Mouse (Mus musculus): ENCODE results near the gene Mfsd11. TPM values are rescaled to one million over a fixed set of nuclear protein-coding genes. Genes with fewer than 3 reads are reported as not detected.
A peak's percentile ranks its signal among the peaks of the same experiment; 100 is the strongest.

The Mfsd11 gene
- polyA plus RNA-seq, 1 experiment from 2014 or later: 31.9 TPM

- peak overlapping the region; percentile 47 for H3K9ac ChIP-seq (ENCODE audit: low read length)
Observed at GRCm38 (mm10) chr11:116814884-116815415, 37.3 kb upstream of the Mfsd11 start.

GRCm38 (mm10) chr11:116816769-116817168 lies 35.5 kb upstream of the Mfsd11 start:
- no peaks in the 10 kb centered on the region for H3K9me3 ChIP-seq (ENCODE audit: control insufficient read depth, low read length)
- no peak overlapping the region for H3K27ac ChIP-seq (replicated peaks in 1 of 2; ENCODE audit: control insufficient read depth in 1 of 2, insufficient read depth in 1 of 2, low read depth in 2 of 2, low read length in 2 of 2)
- H3K9ac ChIP-seq (ENCODE audit: low read length): no peak overlapping the region
- peaks cover 52 to 70% of the 10 kb centered on the region in 2 experiments for H3K4me1 ChIP-seq (ENCODE audit: control insufficient read depth in 2 of 2, insufficient read depth in 2 of 2, low read length in 2 of 2)
- H3K36me3 ChIP-seq (ENCODE audit: control insufficient read depth, insufficient read depth, low read length): no peaks in the 10 kb centered on the region
- H3K27me3 ChIP-seq (ENCODE audit: control insufficient read depth, insufficient read depth, low read length): no peaks in the 10 kb centered on the region
- ATAC-seq (ENCODE audit: insufficient number of reproducible peaks, insufficient read depth, low FRiP score, low read depth): no peak
- WGBS: 53% methylated on average over 5 of the region's 5 CpGs
- H3K4me3 ChIP-seq (ENCODE audit: control insufficient read depth in 1 of 2, insufficient read depth in 1 of 2, low read depth in 1 of 2, low read length in 2 of 2): no peak overlapping the region
- H3K4me2 ChIP-seq (ENCODE audit: low read length): no peak overlapping the region

More at GRCm38 (mm10) chr11:116814884-116815415, 37.3 kb upstream of the Mfsd11 start:
- H3K4me2 ChIP-seq (ENCODE audit: low read length): peak overlapping the region; percentile 27; the same call in 1 of the 2 replicates
- peaks cover 41 to 63% of the 10 kb centered on the region in 2 experiments for H3K4me1 ChIP-seq (ENCODE audit: control insufficient read depth in 2 of 2, insufficient read depth in 2 of 2, low read length in 2 of 2)
- H3K36me3 ChIP-seq (ENCODE audit: control insufficient read depth, insufficient read depth, low read length): peaks cover 4% of the 10 kb centered on the region
- no peaks in the 10 kb centered on the region for H3K27me3 ChIP-seq (ENCODE audit: control insufficient read depth, insufficient read depth, low read length)
- H3K27ac ChIP-seq (replicated peaks in 1 of 2; ENCODE audit: control insufficient read depth in 1 of 2, insufficient read depth in 1 of 2, low read depth in 2 of 2, low read length in 2 of 2): peak overlapping the region; percentile 68 to 79
- no peak overlapping the region for H3K4me3 ChIP-seq (ENCODE audit: control insufficient read depth in 1 of 2, insufficient read depth in 1 of 2, low read depth in 1 of 2, low read length in 2 of 2)
- no peaks in the 10 kb centered on the region for H3K9me3 ChIP-seq (ENCODE audit: control insufficient read depth, low read length)
- 27% methylated on average over 7 of the region's 7 CpGs for WGBS
- ATAC-seq (ENCODE audit: insufficient number of reproducible peaks, insufficient read depth, low FRiP score, low read depth): no peak

- no peak for ATAC-seq (ENCODE audit: insufficient number of reproducible peaks, insufficient read depth, low FRiP score, low read depth)
- no peak overlapping the region for H3K9ac ChIP-seq (ENCODE audit: low read length)
- 94% methylated on average over 5 of the region's 5 CpGs for WGBS
- no peak overlapping the region for H3K4me2 ChIP-seq (ENCODE audit: low read length)
- H3K27me3 ChIP-seq (ENCODE audit: control insufficient read depth, insufficient read depth, low read length): no peaks in the 10 kb centered on the region
- peaks cover 59 to 71% of the 10 kb centered on the region in 2 experiments for H3K4me1 ChIP-seq (ENCODE audit: control insufficient read depth in 2 of 2, insufficient read depth in 2 of 2, low read length in 2 of 2)
- H3K36me3 ChIP-seq (ENCODE audit: control insufficient read depth, insufficient read depth, low read length): no peaks in the 10 kb centered on the region
- no peaks in the 10 kb centered on the region for H3K9me3 ChIP-seq (ENCODE audit: control insufficient read depth, low read length)
- H3K4me3 ChIP-seq (ENCODE audit: control insufficient read depth in 1 of 2, insufficient read depth in 1 of 2, low read depth in 1 of 2, low read length in 2 of 2): no peak overlapping the region
- no peak overlapping the region for H3K27ac ChIP-seq (replicated peaks in 1 of 2; ENCODE audit: control insufficient read depth in 1 of 2, insufficient read depth in 1 of 2, low read depth in 2 of 2, low read length in 2 of 2)
Observed at GRCm38 (mm10) chr11:116817567-116817966, 34.7 kb upstream of the Mfsd11 start.

- H3K36me3 ChIP-seq (ENCODE audit: control insufficient read depth, insufficient read depth, low read length): peaks cover 3% of the 10 kb centered on the region; the same call in 1 of the 2 replicates
- no peak overlapping the region for H3K4me3 ChIP-seq (ENCODE audit: control insufficient read depth in 1 of 2, insufficient read depth in 1 of 2, low read depth in 1 of 2, low read length in 2 of 2)
- no peak overlapping the region for H3K4me2 ChIP-seq (ENCODE audit: low read length)
- 0 out of 4 replicates have a peak overlapping the region, but pooled peaks of 1 of the 2 experiments have one; percentile 26 for H3K27ac ChIP-seq (replicated peaks in 1 of 2; ENCODE audit: control insufficient read depth in 1 of 2, insufficient read depth in 1 of 2, low read depth in 2 of 2, low read length in 2 of 2)
- no peaks in the 10 kb centered on the region for H3K27me3 ChIP-seq (ENCODE audit: control insufficient read depth, insufficient read depth, low read length)
- no peaks in the 10 kb centered on the region for H3K9me3 ChIP-seq (ENCODE audit: control insufficient read depth, low read length)
- WGBS: 55% methylated on average over 8 of the region's 8 CpGs
- peaks cover 49 to 63% of the 10 kb centered on the region in 2 experiments for H3K4me1 ChIP-seq (ENCODE audit: control insufficient read depth in 2 of 2, insufficient read depth in 2 of 2, low read length in 2 of 2)
- ATAC-seq (ENCODE audit: insufficient number of reproducible peaks, insufficient read depth, low FRiP score, low read depth): no peak
- H3K9ac ChIP-seq (ENCODE audit: low read length): 0 out of 2 replicates have a peak overlapping the region, but pooled peaks have one; percentile 28
Observed at GRCm38 (mm10) chr11:116818722-116819121, 33.5 kb upstream of the Mfsd11 start.

GRCm38 (mm10) chr11:116819932-116820593 lies 32.2 kb upstream of the Mfsd11 start:
- Histone ChIP-seq H3K9ac (ENCODE audit: low read length) (no peak overlapping the region), H3K9me3 (ENCODE audit: control insufficient read depth, low read length) (no peaks in the 10 kb centered on the region), H3K36me3 (ENCODE audit: control insufficient read depth, insufficient read depth, low read length) (peaks cover 3% of the 10 kb centered on the region; the same call in 1 of the 2 replicates), H3K4me2 (ENCODE audit: low read length) (no peak overlapping the region), H3K4me1 (ENCODE audit: control insufficient read depth in 2 of 2, insufficient read depth in 2 of 2, low read length in 2 of 2) (peaks cover 37 to 50% of the 10 kb centered on the region in 2 experiments), H3K4me3 (ENCODE audit: control insufficient read depth in 1 of 2, insufficient read depth in 1 of 2, low read depth in 1 of 2, low read length in 2 of 2) (no peak overlapping the region), H3K27me3 (ENCODE audit: control insufficient read depth, insufficient read depth, low read length) (no peaks in the 10 kb centered on the region), H3K27ac (replicated peaks in 1 of 2; ENCODE audit: control insufficient read depth in 1 of 2, insufficient read depth in 1 of 2, low read depth in 2 of 2, low read length in 2 of 2) (peak overlapping the region; percentile 89 to 91)
- ATAC-seq (ENCODE audit: insufficient number of reproducible peaks, insufficient read depth, low FRiP score, low read depth): no peak
- 77% methylated on average over 5 of the region's 5 CpGs for WGBS

GRCm38 (mm10) chr11:116821057-116821940 lies 30.9 kb upstream of the Mfsd11 start:
- H3K4me1 ChIP-seq (ENCODE audit: control insufficient read depth in 2 of 2, insufficient read depth in 2 of 2, low read length in 2 of 2): peaks cover 34 to 53% of the 10 kb centered on the region in 2 experiments
- 22% methylated on average over 13 of the region's 13 CpGs for WGBS
- no peaks in the 10 kb centered on the region for H3K9me3 ChIP-seq (ENCODE audit: control insufficient read depth, low read length)
- H3K9ac ChIP-seq (ENCODE audit: low read length): peak overlapping the region; percentile 52
- peak overlapping the region; percentile 89 to 91 for H3K27ac ChIP-seq (replicated peaks in 1 of 2; ENCODE audit: control insufficient read depth in 1 of 2, insufficient read depth in 1 of 2, low read depth in 2 of 2, low read length in 2 of 2)
- ATAC-seq (ENCODE audit: insufficient number of reproducible peaks, insufficient read depth, low FRiP score, low read depth): peak; percentile 57
- peak overlapping the region; percentile 47 for H3K4me2 ChIP-seq (ENCODE audit: low read length)
- peaks cover 3% of the 10 kb centered on the region; the same call in 1 of the 2 replicates for H3K36me3 ChIP-seq (ENCODE audit: control insufficient read depth, insufficient read depth, low read length)
- no peaks in the 10 kb centered on the region for H3K27me3 ChIP-seq (ENCODE audit: control insufficient read depth, insufficient read depth, low read length)
- peak overlapping the region; percentile 10 to 11; a peak in 3 of 4 replicates for H3K4me3 ChIP-seq (ENCODE audit: control insufficient read depth in 1 of 2, insufficient read depth in 1 of 2, low read depth in 1 of 2, low read length in 2 of 2)

GRCm38 (mm10) chr11:116822215-116822614 lies 30.0 kb upstream of the Mfsd11 start:
- peak overlapping the region; percentile 52; the same call in 1 of the 2 replicates for H3K9ac ChIP-seq (ENCODE audit: low read length)
- H3K27me3 ChIP-seq (ENCODE audit: control insufficient read depth, insufficient read depth, low read length): no peaks in the 10 kb centered on the region
- no peak for ATAC-seq (ENCODE audit: insufficient number of reproducible peaks, insufficient read depth, low FRiP score, low read depth)
- peaks cover 38 to 59% of the 10 kb centered on the region in 2 experiments for H3K4me1 ChIP-seq (ENCODE audit: control insufficient read depth in 2 of 2, insufficient read depth in 2 of 2, low read length in 2 of 2)
- peak overlapping the region; percentile 89 to 91 for H3K27ac ChIP-seq (replicated peaks in 1 of 2; ENCODE audit: control insufficient read depth in 1 of 2, insufficient read depth in 1 of 2, low read depth in 2 of 2, low read length in 2 of 2)
- WGBS: 62% methylated on average over 10 of the region's 10 CpGs
- H3K4me2 ChIP-seq (ENCODE audit: low read length): peak overlapping the region; percentile 47
- 0 out of 4 replicates have a peak overlapping the region, but pooled peaks of 1 of the 2 experiments have one; percentile 4 for H3K4me3 ChIP-seq (ENCODE audit: control insufficient read depth in 1 of 2, insufficient read depth in 1 of 2, low read depth in 1 of 2, low read length in 2 of 2)
- peaks cover 3% of the 10 kb centered on the region; the same call in 1 of the 2 replicates for H3K36me3 ChIP-seq (ENCODE audit: control insufficient read depth, insufficient read depth, low read length)
- no peaks in the 10 kb centered on the region for H3K9me3 ChIP-seq (ENCODE audit: control insufficient read depth, low read length)
